In the genomic region with DNA sequence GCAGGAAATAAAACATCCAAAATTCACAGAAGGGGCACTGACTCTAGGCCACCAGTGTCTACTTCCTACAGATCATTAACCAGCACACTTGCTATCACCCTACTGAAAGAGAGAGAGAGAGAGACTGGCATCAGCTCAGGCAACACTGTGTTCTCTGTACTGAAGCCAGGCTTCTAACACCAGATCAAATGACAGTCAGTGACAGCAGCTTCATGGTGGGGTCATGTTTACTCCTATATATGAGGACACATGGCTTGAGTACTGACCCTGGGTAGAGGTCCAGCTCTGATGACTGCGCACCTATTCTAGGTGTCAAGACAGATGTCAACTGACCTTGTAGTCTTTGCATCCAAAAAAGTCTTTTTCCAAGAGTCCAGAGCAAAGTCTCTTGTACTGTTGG, we compare ENCODE assay signal across 11 mouse cellular contexts. TPM values are rescaled to one million over a fixed set of nuclear protein-coding genes. Genes with fewer than 3 reads are reported as not detected.
A peak's percentile ranks its signal among the peaks of the same experiment; 100 is the strongest.
DNase-seq lines count a peak whose midpoint lies in the region; ATAC-seq and TF ChIP-seq lines count a peak whose summit lies in the region.
"Had no signal": no experiment of that assay in that cellular context is flagged by ENCODE, and none has a peak within 500 bp of the region (broad histone marks: within the 10 kb centered on the region; RNA-seq: fewer than 3 reads in every experiment).

No protein-coding gene starts in this region.

- TF ChIP-seq EP300 in liver, postnatal 0 days (IDR thresholded peaks at IDR 0.05; ENCODE audit: low read depth) = no peak

- no peak overlapping the region; the same call in 1 of the 2 replicates for H3K4me2 ChIP-seq in heart, embryonic 11.5 days
- no peak overlapping the region; the same call in 1 of the 2 replicates for H3K4me2 ChIP-seq in kidney, postnatal 0 days (ENCODE audit: low read length)
- H3K4me2 ChIP-seq in liver, postnatal 0 days (ENCODE audit: low read depth, low read length) = peak overlapping the region; percentile 1

- no peak for TF ChIP-seq CTCF in kidney, postnatal 0 days (IDR thresholded peaks at IDR 0.05; ENCODE audit: low read depth)
- TF ChIP-seq CTCF in liver, postnatal 0 days (IDR thresholded peaks at IDR 0.05; ENCODE audit: low read depth) = no peak

- H3K4me3 ChIP-seq in heart, embryonic 11.5 days (ENCODE audit: low read depth, low read length) = no peak overlapping the region
- no peak overlapping the region for H3K4me3 ChIP-seq in kidney, postnatal 0 days (replicated peaks; ENCODE audit: low read depth, low read length)
- H3K4me3 ChIP-seq in liver, postnatal 0 days (ENCODE audit: low read depth, low read length) = no peak overlapping the region

- WGBS in heart, embryonic 11.5 days (ENCODE audit: insufficient replicate concordance) = 88% methylated on average over 1 of the region's 1 CpGs
- 67% methylated on average over 1 of the region's 1 CpGs for WGBS in kidney, postnatal 0 days
- 72% methylated on average over 1 of the region's 1 CpGs for WGBS in liver, postnatal 0 days (ENCODE audit: insufficient replicate concordance)

- H3K9ac ChIP-seq in heart, embryonic 11.5 days (ENCODE audit: low read depth, low read length) = no peak overlapping the region
- H3K9ac ChIP-seq in kidney, postnatal 0 days (ENCODE audit: low read depth, low read length) = peak overlapping the region; percentile 23; the same call in 1 of the 2 replicates
- H3K9ac ChIP-seq in liver, postnatal 0 days (replicated peaks) = no peak overlapping the region
- H3K9ac ChIP-seq: hindbrain, embryonic 12.5 days; limb, embryonic 15.5 days had no signal

- no peaks in the 10 kb centered on the region for H3K27me3 ChIP-seq in heart, embryonic 11.5 days (ENCODE audit: control insufficient read depth, insufficient read depth, low read length)
- no peaks in the 10 kb centered on the region for H3K27me3 ChIP-seq in kidney, postnatal 0 days (ENCODE audit: insufficient read depth, low read length)
- H3K27me3 ChIP-seq in liver, postnatal 0 days (ENCODE audit: insufficient read depth, low read length) = no peaks in the 10 kb centered on the region
- H3K27me3 ChIP-seq: limb, embryonic 15.5 days had no signal

- H3K4me1 ChIP-seq in heart, embryonic 11.5 days (ENCODE audit: control insufficient read depth, insufficient read depth, low read length) = peaks cover 20% of the 10 kb centered on the region
- H3K4me1 ChIP-seq in kidney, postnatal 0 days (replicated peaks; ENCODE audit: insufficient read depth, low read length) = peaks cover 11% of the 10 kb centered on the region; the same call in 1 of the 2 replicates
- H3K4me1 ChIP-seq in liver, postnatal 0 days (ENCODE audit: insufficient read depth) = peaks cover 30% of the 10 kb centered on the region

- peak; percentile 28 to 34 for DNase-seq in heart, adult 9 months (ENCODE audit: low spot score in 2 of 2)
- peak; percentile 47 for DNase-seq in kidney, postnatal 0 days (ENCODE audit: low spot score)
- DNase-seq in kidney, postnatal 25 days = no peak
- peak; percentile 36 for DNase-seq in gastrocnemius, postnatal 14 days
- peak; percentile 24 for DNase-seq in liver, postnatal 0 days
- no peak for DNase-seq in cerebellum, postnatal 14 days
- DNase-seq: adrenal gland, postnatal 14 days had no signal

- H3K36me3 ChIP-seq in heart, embryonic 11.5 days (ENCODE audit: control insufficient read depth, insufficient read depth, low read length) = no peaks in the 10 kb centered on the region
- no peaks in the 10 kb centered on the region for H3K36me3 ChIP-seq in kidney, postnatal 0 days (ENCODE audit: insufficient read depth, low read length)
- H3K36me3 ChIP-seq in liver, postnatal 0 days (replicated peaks; ENCODE audit: insufficient read depth, low read length) = no peaks in the 10 kb centered on the region
- H3K36me3 ChIP-seq: hindbrain, embryonic 12.5 days; limb, embryonic 15.5 days; midbrain, embryonic 13.5 days had no signal

- intact Hi-C loops in gastrocnemius, postnatal 14 days (cut with DNase I; ENCODE audit: low total_unique reads) = no loop called here

- no peak overlapping the region for H3K27ac ChIP-seq in heart, embryonic 11.5 days (ENCODE audit: low read depth, low read length)
- H3K27ac ChIP-seq in kidney, postnatal 0 days = no peak overlapping the region
- H3K27ac ChIP-seq in liver, postnatal 0 days (ENCODE audit: low read depth) = peak overlapping the region; percentile 94
- H3K27ac ChIP-seq: hindbrain, embryonic 12.5 days; limb, embryonic 15.5 days; midbrain, embryonic 13.5 days had no signal

- ATAC-seq in heart, embryonic 11.5 days (replicated peaks; ENCODE audit: insufficient number of reproducible peaks, low FRiP score, low TSS enrichment) = no peak
- no peak for ATAC-seq in kidney, postnatal 0 days (replicated peaks; ENCODE audit: low FRiP score, low read depth)
- ATAC-seq in liver, postnatal 0 days = peak; percentile 88
- ATAC-seq: midbrain, embryonic 13.5 days had no signal

- H3K9me3 ChIP-seq in heart, embryonic 11.5 days (replicated peaks; ENCODE audit: control insufficient read depth, low read length) = no peaks in the 10 kb centered on the region
- no peaks in the 10 kb centered on the region for H3K9me3 ChIP-seq in kidney, postnatal 0 days (replicated peaks; ENCODE audit: low read length)
- H3K9me3 ChIP-seq in liver, postnatal 0 days (ENCODE audit: low read length) = no peaks in the 10 kb centered on the region
- H3K9me3 ChIP-seq: hindbrain, embryonic 12.5 days; limb, embryonic 15.5 days; midbrain, embryonic 13.5 days had no signal

RNA-seq across cellular contexts. Expression of a gene that starts 41.8 kb away (rescaled TPM):
- polyA plus RNA-seq in heart, embryonic 11.5 days (2014; fragmentation: Nextera tagmentation; extraction: Ambion mirVana) = 14.6 and 16.2 TPM in 2 replicates
- polyA plus RNA-seq in kidney, postnatal 0 days (2015; fragmentation: Nextera tagmentation; extraction: Ambion mirVana) = 12.8 and 15.5 TPM in 2 replicates
- 100 to 1,000 TPM in 1 of 2 experiments, 10 to 100 TPM in 1; 83.9 to 109 TPM for total RNA-seq in gastrocnemius, postnatal 14 days (2021)
- polyA plus RNA-seq in liver, postnatal 0 days (2015; fragmentation: Nextera tagmentation; extraction: Ambion mirVana) = 11.7 and 13.8 TPM in 2 replicates

RNA-seq across cellular contexts. Expression of a gene that starts 41.8 kb away (rescaled TPM):
- 10.4 and 11.2 TPM in 2 replicates for polyA plus RNA-seq in heart, embryonic 11.5 days (2014; fragmentation: Nextera tagmentation; extraction: Ambion mirVana)
- polyA plus RNA-seq in kidney, postnatal 0 days (2015; fragmentation: Nextera tagmentation; extraction: Ambion mirVana) = 8.6 and 9.1 TPM in 2 replicates
- 1 to 10 TPM; 7.7 to 7.8 TPM for total RNA-seq in gastrocnemius, postnatal 14 days (2021)
- 1.8 and 1.9 TPM in 2 replicates for polyA plus RNA-seq in liver, postnatal 0 days (2015; fragmentation: Nextera tagmentation; extraction: Ambion mirVana)

Comparison
In these comparisons a context has a peak if more than half of its experiments do, and no peak if none do; other contexts are left out.
1. DNase-seq: peak in heart, adult 9 months (2 of 2), kidney, postnatal 0 days (single experiment), gastrocnemius, postnatal 14 days (single experiment) and liver, postnatal 0 days (single experiment); none in kidney, postnatal 25 days (0 of 2) and cerebellum, postnatal 14 days (0 of 2).